Mouse (Mus musculus) lung, postnatal 0 days (tissue): ENCODE results near the gene Elavl3.

Source experiments
- CTCF ChIP-seq: IDR thresholded peaks from 2 replicates; pipeline ENCODE4 v1.5.1; 2016; ENCODE audit warnings: antibody characterized with exemption, mild to moderate bottlenecking
- EP300 ChIP-seq: IDR thresholded peaks from 2 replicates; pipeline ENCODE4 v1.6.1; 2016; ENCODE audit warnings: antibody characterized with exemption, mild to moderate bottlenecking, control low read depth

GRCm38 (mm10) chr9:22058011-22058424 is 6.2 kb upstream of the Elavl3 start:
- TF ChIP-seq CTCF (no peak), EP300 (no peak)
